Mouse (Mus musculus) stomach, postnatal 0 days (tissue): ENCODE results near the gene Tcf12.

Source experiments
- CTCF ChIP-seq: IDR thresholded peaks from 2 replicates; pipeline ENCODE4 v1.5.1; 2016; ENCODE audit warnings: antibody characterized with exemption, low read depth, mild to moderate bottlenecking, moderate library complexity
- EP300 ChIP-seq: optimal IDR thresholded peaks from 2 replicates; pipeline ENCODE3; 2016; ENCODE audit warnings: antibody characterized with exemption

GRCm38 (mm10) chr9:72133089-72133771, 21.6 kb upstream of the Tcf12 start:
- TF ChIP-seq CTCF, result no peak; the same call in 1 of the 2 replicates
- no peak for TF ChIP-seq EP300
